9 mouse cellular contexts compared by ENCODE assay signal in the genomic region with DNA sequence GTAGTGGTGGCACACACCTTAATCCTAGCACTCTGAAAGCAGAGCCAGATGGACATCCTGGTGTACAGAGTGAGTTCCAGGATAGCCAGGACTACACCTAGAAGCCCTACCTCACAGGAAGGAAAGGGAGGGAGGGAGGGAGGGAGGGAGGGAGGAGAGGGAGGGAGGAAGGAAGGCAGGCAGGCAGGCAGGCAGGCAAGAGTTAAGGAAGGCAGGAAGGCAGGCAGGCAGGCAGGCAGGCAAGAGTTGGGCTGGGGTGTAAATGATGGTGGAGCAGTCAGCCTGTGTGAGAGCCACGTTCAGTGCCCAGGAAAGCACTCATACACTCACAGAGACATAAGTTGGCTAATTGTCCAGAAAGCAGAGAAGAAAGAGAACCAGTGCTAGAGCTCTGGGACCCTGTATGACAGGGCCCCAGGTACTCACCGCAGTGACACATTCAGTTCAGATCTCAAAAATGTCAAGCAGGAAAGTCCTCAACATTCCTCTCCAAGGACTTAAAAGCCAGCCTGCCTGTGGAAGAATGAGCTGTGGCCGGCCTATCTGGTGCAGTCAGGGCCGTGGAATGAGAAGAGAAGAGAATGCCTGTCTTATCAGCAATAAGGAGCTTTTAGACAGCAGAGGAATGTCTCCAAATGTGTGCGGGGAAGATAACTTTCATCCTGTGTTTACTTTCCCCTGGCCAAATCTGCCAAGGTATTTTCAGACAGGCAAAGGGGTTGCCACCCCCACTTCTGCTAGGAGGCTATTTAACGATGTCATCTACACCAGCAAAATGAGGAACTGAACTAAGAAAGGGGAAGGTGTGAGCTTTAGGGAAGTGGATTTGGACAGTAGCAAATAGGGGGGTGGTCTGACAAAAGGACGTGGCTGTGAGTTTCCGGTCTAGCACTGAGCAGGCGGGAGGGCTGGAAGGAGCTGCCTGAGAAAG. TPM values are rescaled to one million over a fixed set of nuclear protein-coding genes. Genes with fewer than 3 reads are reported as not detected.
DNase-seq lines count a peak whose midpoint lies in the region; ATAC-seq and TF ChIP-seq lines count a peak whose summit lies in the region.
"Had no signal": no experiment of that assay in that cellular context is flagged by ENCODE, and none has a peak within 500 bp of the region (broad histone marks: within the 10 kb centered on the region; RNA-seq: fewer than 3 reads in every experiment).

No protein-coding gene starts in this region.

- peak in 1 of 2 experiments; percentile 34; a peak in 1 of 4 replicates for TF ChIP-seq POLR2A in MEL (IDR thresholded peaks at IDR 0.05; ENCODE audit: control insufficient read depth in 1 of 2, insufficient read depth in 1 of 2, low read depth in 1 of 2, low read length in 2 of 2, poor library complexity in 1 of 2)

- peak; percentile 97 to 99 for TF ChIP-seq EP300 in MEL (IDR thresholded peaks at IDR 0.05; ENCODE audit: low read depth in 1 of 2, low read length in 2 of 2)

- H3K4me3 ChIP-seq in heart, embryonic 10.5 days = peak overlapping the region; percentile 42
- H3K4me3 ChIP-seq in MEL (ENCODE audit: control insufficient read depth in 1 of 2, insufficient read depth in 1 of 2, low read depth in 2 of 2, low read length in 2 of 2) = no peak overlapping the region
- H3K4me3 ChIP-seq in forebrain, embryonic 14.5 days (ENCODE audit: low read depth, low read length) = no peak overlapping the region
- H3K4me3 ChIP-seq: embryonic facial prominence, embryonic 12.5 days had no signal

- ATAC-seq in hematopoietic stem cell, adult 5-6 weeks (replicated peaks in 1 of 2; ENCODE audit: insufficient read depth in 1 of 2, low FRiP score in 2 of 2, low TSS enrichment in 1 of 2, low read depth in 1 of 2, poor library complexity in 2 of 2, severe bottlenecking in 2 of 2) = peak; percentile 95 to 96
- ATAC-seq in megakaryocyte progenitor cell, adult 5-6 weeks (replicated peaks; ENCODE audit: poor library complexity) = peak; percentile 88
- no peak for ATAC-seq in forebrain, embryonic 14.5 days

- TF ChIP-seq RAD21 in MEL (IDR thresholded peaks at IDR 0.05; ENCODE audit: low read depth, low read length) = no peak

- H3K36me3 ChIP-seq in heart, embryonic 10.5 days = peaks cover 43% of the 10 kb centered on the region
- peaks cover 19 to 22% of the 10 kb centered on the region in 2 experiments for H3K36me3 ChIP-seq in MEL (ENCODE audit: control insufficient read depth in 1 of 2, insufficient read depth in 2 of 2, low read length in 2 of 2)
- peaks cover 38% of the 10 kb centered on the region for H3K36me3 ChIP-seq in forebrain, embryonic 14.5 days (ENCODE audit: control insufficient read depth, insufficient read depth, low read length)

- H3K9ac ChIP-seq in MEL (ENCODE audit: control insufficient read depth, low read depth, low read length, poor library complexity, severe bottlenecking) = peak overlapping the region; percentile 43; the same call in 1 of the 2 replicates
- no peak overlapping the region for H3K9ac ChIP-seq in forebrain, embryonic 14.5 days (ENCODE audit: low read length)
- H3K9ac ChIP-seq: embryonic facial prominence, embryonic 12.5 days had no signal

- no peak overlapping the region for H3K4me2 ChIP-seq in forebrain, embryonic 14.5 days (ENCODE audit: low read length)
- H3K4me2 ChIP-seq: embryonic facial prominence, embryonic 12.5 days had no signal

- H3K27me3 ChIP-seq in heart, embryonic 10.5 days (ENCODE audit: insufficient read depth, poor library complexity, severe bottlenecking) = no peaks in the 10 kb centered on the region
- H3K27me3 ChIP-seq in MEL (ENCODE audit: control insufficient read depth in 1 of 2, insufficient read depth in 2 of 2, low read length in 2 of 2) = no peaks in the 10 kb centered on the region
- no peaks in the 10 kb centered on the region for H3K27me3 ChIP-seq in forebrain, embryonic 14.5 days (replicated peaks; ENCODE audit: control insufficient read depth, insufficient read depth, low read length)
- H3K27me3 ChIP-seq: embryonic facial prominence, embryonic 12.5 days had no signal

- peak overlapping the region; percentile 90 for H3K27ac ChIP-seq in heart, embryonic 10.5 days
- peak overlapping the region; percentile 87 for H3K27ac ChIP-seq in MEL (ENCODE audit: control insufficient read depth, low read depth, low read length)
- no peak overlapping the region for H3K27ac ChIP-seq in forebrain, embryonic 14.5 days (ENCODE audit: low read depth, low read length)
- H3K27ac ChIP-seq: embryonic facial prominence, embryonic 12.5 days had no signal

- peaks cover 52% of the 10 kb centered on the region for H3K4me1 ChIP-seq in heart, embryonic 10.5 days
- H3K4me1 ChIP-seq in MEL (ENCODE audit: control insufficient read depth in 1 of 2, insufficient read depth in 2 of 2, low read length in 2 of 2) = peaks cover 19 to 29% of the 10 kb centered on the region in 2 experiments
- no peaks in the 10 kb centered on the region for H3K4me1 ChIP-seq in forebrain, embryonic 14.5 days (ENCODE audit: control insufficient read depth, insufficient read depth, low read length)
- H3K4me1 ChIP-seq: embryonic facial prominence, embryonic 12.5 days had no signal

- WGBS in heart, embryonic 10.5 days = 7% methylated on average over 9 of the region's 9 CpGs
- 75% methylated on average over 9 of the region's 9 CpGs for WGBS in forebrain, embryonic 14.5 days

- peak; percentile 91 for DNase-seq in heart, embryonic 10.5 days (ENCODE audit: low spot score)
- no peak for DNase-seq in heart, postnatal 25 days (ENCODE audit: low spot score)
- peak; percentile 99 for DNase-seq in MEL (ENCODE audit: low read depth, low spot score)
- DNase-seq in cerebellum, adult 11-12 months = no peak
- no peak for DNase-seq in forebrain, embryonic 14.5 days (ENCODE audit: low spot score)
- DNase-seq in frontal cortex, postnatal 14 days (ENCODE audit: low spot score in 2 of 2) = no peak

- 0 out of 2 replicates have a peak, but pooled peaks cover 1% of the 10 kb centered on the region for H3K79me2 ChIP-seq in MEL (ENCODE audit: control insufficient read depth, insufficient read depth, low read length, poor library complexity)

- no peaks in the 10 kb centered on the region for H3K9me3 ChIP-seq in heart, embryonic 10.5 days
- H3K9me3 ChIP-seq in MEL (replicated peaks; ENCODE audit: insufficient read depth, low read length) = no peaks in the 10 kb centered on the region
- H3K9me3 ChIP-seq in forebrain, embryonic 14.5 days (replicated peaks; ENCODE audit: control insufficient read depth, low read length) = no peaks in the 10 kb centered on the region
- H3K9me3 ChIP-seq: embryonic facial prominence, embryonic 12.5 days had no signal

- TF ChIP-seq CTCF in MEL (IDR thresholded peaks at IDR 0.05 in 2 of 3, conservative IDR thresholded peaks at IDR 0.05 in 1 of 3; ENCODE audit: control insufficient read depth in 1 of 3, insufficient read depth in 1 of 3, low read depth in 2 of 3, low read length in 3 of 3, poor library complexity in 1 of 3, severe bottlenecking in 1 of 3) = no peak

- intact Hi-C loops in heart, postnatal 25 days (cut with DNase I) = no loop called here

TF ChIP-seq in MEL, 35 proteins besides CTCF, POLR2A, EP300 and RAD21 (continues in another document):
- TF ChIP-seq MAX (IDR thresholded peaks at IDR 0.05; ENCODE audit: low read length) (peak; percentile 59; the same call in 1 of the 2 replicates), MAZ (IDR thresholded peaks at IDR 0.05; ENCODE audit: low read depth, low read length) (peak; percentile 71), HCFC1 (IDR thresholded peaks at IDR 0.05; ENCODE audit: low read depth, low read length) (peak; percentile 63; the same call in 1 of the 2 replicates), MYB (IDR thresholded peaks at IDR 0.05; ENCODE audit: low read depth, low read length) (peak; percentile 67; the same call in 1 of the 2 replicates), RCOR1 (IDR thresholded peaks at IDR 0.05; ENCODE audit: low read depth, low read length) (peak; percentile 97), ZC3H11A (IDR thresholded peaks at IDR 0.05; ENCODE audit: low read depth, low read length) (no peak; the same call in 1 of the 2 replicates), MXI1 (IDR thresholded peaks at IDR 0.05; ENCODE audit: low read depth, low read length) (peak; percentile 86; the same call in 1 of the 2 replicates), JUND (IDR thresholded peaks at IDR 0.05; ENCODE audit: low read depth, low read length) (peak; percentile 90)

RNA-seq across cellular contexts. Expression of gene Akap5, which starts 6.1 kb away (rescaled TPM):
- polyA plus RNA-seq in heart, embryonic 10.5 days (2016; fragmentation: Nextera tagmentation; extraction: Ambion mirVana) = 9.5 and 12.3 TPM in 2 replicates
- total RNA-seq in heart, postnatal 25 days (2021) = 1 to 10 TPM; 2.1 to 2.7 TPM
- 0.69 and 0.72 TPM in 2 replicates for total RNA-seq in MEL (2012; rRNA removed)
- under 1 TPM in 1 of 2 experiments, not detected in 1; 0.65 TPM for polyA plus RNA-seq in MEL (2012; ENCODE audit: insufficient read depth in 1 of 2, insufficient read length in 2 of 2, low read depth in 1 of 2, low replicate concordance in 2 of 2, missing spikeins in 1 of 2)
- total RNA-seq in hematopoietic stem cell, adult 5-6 weeks (2017) = 0.75 and 1.6 TPM in 2 replicates
- 0.24 and 0.35 TPM in 2 replicates for total RNA-seq in megakaryocyte progenitor cell, adult 5-6 weeks (2015)
- total RNA-seq in megakaryocyte progenitor cell, adult 5-6 weeks (2017) = 0.25 and 0.74 TPM in 2 replicates
- 3.0 and 4.4 TPM in 2 replicates for polyA plus RNA-seq in forebrain, embryonic 14.5 days (2014; fragmentation: Nextera tagmentation; extraction: Ambion mirVana)

RNA-seq across cellular contexts. Expression of gene Zbtb25, which starts 50.9 kb away (rescaled TPM):
- 12.7 and 16.8 TPM in 2 replicates for polyA plus RNA-seq in heart, embryonic 10.5 days (2016; fragmentation: Nextera tagmentation; extraction: Ambion mirVana)
- 1 to 10 TPM; 6.7 to 7.8 TPM for total RNA-seq in heart, postnatal 25 days (2021)
- total RNA-seq in MEL (2012; rRNA removed) = 5.1 and 5.5 TPM in 2 replicates
- polyA plus RNA-seq in MEL (2012; ENCODE audit: insufficient read depth in 1 of 2, insufficient read length in 2 of 2, low read depth in 1 of 2, low replicate concordance in 2 of 2, missing spikeins in 1 of 2) = 10 to 100 TPM in 1 of 2 experiments, not detected in 1; 12.3 TPM
- 18.4 and 22.9 TPM in 2 replicates for total RNA-seq in hematopoietic stem cell, adult 5-6 weeks (2017)
- 31.1 and 39.7 TPM in 2 replicates for total RNA-seq in megakaryocyte progenitor cell, adult 5-6 weeks (2015)
- 15.2 and 17.0 TPM in 2 replicates for total RNA-seq in megakaryocyte progenitor cell, adult 5-6 weeks (2017)
- 19.7 and 20.3 TPM in 2 replicates for polyA plus RNA-seq in forebrain, embryonic 14.5 days (2014; fragmentation: Nextera tagmentation; extraction: Ambion mirVana)

RNA-seq across cellular contexts. Expression of gene Zbtb1, which starts 51.5 kb away (rescaled TPM):
- 8.9 and 10.2 TPM in 2 replicates for polyA plus RNA-seq in heart, embryonic 10.5 days (2016; fragmentation: Nextera tagmentation; extraction: Ambion mirVana)
- total RNA-seq in heart, postnatal 25 days (2021) = 1 to 10 TPM; 3.5 to 4.2 TPM
- 6.3 and 7.0 TPM in 2 replicates for total RNA-seq in MEL (2012; rRNA removed)
- polyA plus RNA-seq in MEL (2012; ENCODE audit: insufficient read depth in 1 of 2, insufficient read length in 2 of 2, low read depth in 1 of 2, low replicate concordance in 2 of 2, missing spikeins in 1 of 2) = 1 to 10 TPM in 1 of 2 experiments, not detected in 1; 5.1 TPM
- 20.6 and 25.0 TPM in 2 replicates for total RNA-seq in hematopoietic stem cell, adult 5-6 weeks (2017)
- total RNA-seq in megakaryocyte progenitor cell, adult 5-6 weeks (2015) = 14.8 and 17.7 TPM in 2 replicates
- 12.7 and 18.0 TPM in 2 replicates for total RNA-seq in megakaryocyte progenitor cell, adult 5-6 weeks (2017)
- 4.2 and 5.7 TPM in 2 replicates for polyA plus RNA-seq in forebrain, embryonic 14.5 days (2014; fragmentation: Nextera tagmentation; extraction: Ambion mirVana)

Comparison
In these comparisons a context has a peak if more than half of its experiments do, and no peak if none do; other contexts are left out.
1. DNase-seq: peak in heart, embryonic 10.5 days (single experiment) and MEL (single experiment); none in heart, postnatal 25 days (single experiment), cerebellum, adult 11-12 months (single experiment), forebrain, embryonic 14.5 days (single experiment) and frontal cortex, postnatal 14 days (0 of 2).